Mouse (Mus musculus) ovary, postnatal 36 days (tissue): ENCODE results near the gene A930018P22Rik.
A peak's percentile ranks its signal among the peaks of the same experiment; 100 is the strongest.

ENCODE experiments used
- DNase-seq: peaks from one replicate; pipeline ENCODE4 v3.0.0; 2022; ENCODE audit warnings: low spot score, mixed read lengths

A930018P22Rik gene

GRCm38 (mm10) chr2:104119097-104119496 lies 3.5 kb upstream of the A930018P22Rik start:
- DNase-seq, result no peak

- no peak for DNase-seq
Observed at GRCm38 (mm10) chr2:104120312-104120711, 2.3 kb upstream of the A930018P22Rik start.

- no peak for DNase-seq
Observed at GRCm38 (mm10) chr2:104121681-104122504, 676 bp upstream of the A930018P22Rik start.

- no peak for DNase-seq
Observed at GRCm38 (mm10) chr2:104123540-104123939, 971 bp downstream of the A930018P22Rik start.

GRCm38 (mm10) chr2:104124071-104124470 lies 1.5 kb downstream of the A930018P22Rik start:
- DNase-seq, result no peak

- no peak for DNase-seq
Observed at GRCm38 (mm10) chr2:104128803-104129531, 6.4 kb downstream of the A930018P22Rik start.

GRCm38 (mm10) chr2:104130165-104130564 lies 7.6 kb downstream of the A930018P22Rik start:
- DNase-seq, result no peak

- DNase-seq, result no peak
Observed at GRCm38 (mm10) chr2:104130969-104131368, 8.4 kb downstream of the A930018P22Rik start.

- DNase-seq, result no peak
Observed at GRCm38 (mm10) chr2:104132266-104132859, 9.8 kb downstream of the A930018P22Rik start.

GRCm38 (mm10) chr2:104133042-104133810 lies 10.7 kb downstream of the A930018P22Rik start:
- DNase-seq, result no peak

- DNase-seq, result peak; percentile 28
Observed at GRCm38 (mm10) chr2:104134150-104135056, 11.8 kb downstream of the A930018P22Rik start.

GRCm38 (mm10) chr2:104135920-104136319 lies 13.4 kb downstream of the A930018P22Rik start:
- DNase-seq, result no peak

- no peak for DNase-seq
Observed at GRCm38 (mm10) chr2:104142140-104142539, 19.6 kb downstream of the A930018P22Rik start.

GRCm38 (mm10) chr2:104144004-104144403 lies 21.4 kb downstream of the A930018P22Rik start:
- DNase-seq, result no peak

GRCm38 (mm10) chr2:104145983-104146382 lies 23.4 kb downstream of the A930018P22Rik start:
- DNase-seq, result no peak

- no peak for DNase-seq
Observed at GRCm38 (mm10) chr2:104147910-104148561, 25.5 kb downstream of the A930018P22Rik start.

GRCm38 (mm10) chr2:104150608-104151397 lies 28.2 kb downstream of the A930018P22Rik start:
- no peak for DNase-seq

- DNase-seq, result no peak
Observed at GRCm38 (mm10) chr2:104153345-104153744, 30.8 kb downstream of the A930018P22Rik start.

- DNase-seq, result no peak
Observed at GRCm38 (mm10) chr2:104153876-104154275, 31.3 kb downstream of the A930018P22Rik start.
